Mouse (Mus musculus): ENCODE measurements at regions not wholly inside any gene's neighbourhood (a gene's known extent, or its start where the extent isn't known, plus 50 kb on each side); places are given as distances from the start of the nearest gene placed in this dataset.

- DNase-seq: peak; percentile 77
These were observed 576.3 kb upstream of the Kdm8 start for GRCm38 (mm10) chr7:124868133-124868603.

- no peak for DNase-seq
These were observed 575.9 kb upstream of the Kdm8 start for GRCm38 (mm10) chr7:124868621-124869020.

- DNase-seq: no peak
These were observed 563.7 kb upstream of the Kdm8 start for GRCm38 (mm10) chr7:124880771-124881170.

- DNase-seq: no peak
These were observed 537.2 kb upstream of the Kdm8 start for GRCm38 (mm10) chr7:124907233-124907632.

DNA sequence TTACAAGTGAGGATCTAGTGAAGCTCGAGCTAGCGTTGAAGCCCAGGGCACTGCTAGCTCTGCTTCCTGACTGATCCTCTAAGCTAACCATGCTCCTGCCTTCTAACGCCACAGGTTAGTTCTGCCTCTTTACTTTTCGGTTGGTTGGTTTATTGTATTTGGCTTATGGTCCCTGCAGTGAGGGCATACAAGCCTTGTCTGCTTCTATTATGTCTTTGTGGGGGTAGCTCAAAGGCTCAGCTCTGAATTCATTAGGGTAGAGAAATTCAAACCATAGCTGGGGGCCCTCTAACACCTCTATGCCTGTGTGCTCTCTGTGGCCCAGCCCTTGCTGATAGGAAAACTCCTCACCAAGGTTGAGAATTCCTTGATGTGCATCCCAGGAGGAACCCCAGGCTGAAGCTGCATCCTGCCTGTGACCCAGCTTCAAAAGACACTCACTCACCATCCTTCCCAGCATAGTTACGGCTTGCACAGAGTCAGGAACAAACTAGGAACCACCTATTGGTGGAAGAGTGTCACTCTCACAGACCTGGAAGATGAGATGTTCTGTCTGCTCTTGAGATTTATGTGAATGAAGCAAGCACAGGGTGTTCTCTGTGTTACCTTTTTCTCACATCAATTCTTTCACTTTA is 536.7 kb upstream of the Kdm8 start:
- DNase-seq: no peak

- DNase-seq: peak; percentile 39
These were observed 530.4 kb upstream of the Kdm8 start for GRCm38 (mm10) chr7:124914061-124914460.

GRCm38 (mm10) chr7:124914479-124914878 is 530.0 kb upstream of the Kdm8 start:
- DNase-seq: no peak

DNA sequence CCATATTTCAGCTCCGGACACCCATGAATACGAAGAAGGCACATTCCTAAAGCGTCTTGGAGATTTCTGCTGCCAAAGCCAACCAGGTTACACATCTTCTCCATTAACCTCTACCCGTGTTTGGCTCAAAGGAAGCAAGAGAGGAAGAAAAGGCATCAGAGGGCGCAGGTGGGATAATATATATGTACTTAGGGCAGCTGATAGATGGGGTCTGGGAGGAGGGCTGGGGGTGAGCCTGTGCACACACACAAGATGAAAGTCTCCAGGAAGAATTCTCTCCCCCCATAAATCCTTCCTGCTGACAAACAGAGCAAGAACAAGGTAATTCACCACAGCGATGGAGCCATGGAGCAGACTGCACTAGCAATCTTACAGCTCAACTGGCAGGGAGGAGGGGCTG is 529.5 kb upstream of the Kdm8 start:
- no peak for DNase-seq

DNA sequence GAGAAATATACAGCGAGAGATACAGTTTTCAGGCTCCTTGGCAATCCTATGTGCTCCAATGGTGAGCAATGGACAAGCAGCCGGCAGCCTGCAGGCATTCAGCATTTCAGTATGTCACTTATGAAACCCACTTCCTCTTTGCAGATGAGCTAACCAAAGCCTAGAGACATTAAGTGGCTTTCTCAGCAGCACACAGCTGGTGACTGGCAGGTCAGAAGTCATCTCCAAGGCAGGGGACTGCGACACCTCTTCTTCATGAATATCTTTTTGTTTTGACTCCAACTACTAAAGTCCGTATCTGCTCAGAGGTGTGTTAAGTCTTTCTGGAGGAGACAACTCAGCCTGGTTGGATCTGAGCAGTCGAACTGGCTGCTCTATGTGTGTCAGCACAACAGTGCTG is 528.8 kb upstream of the Kdm8 start:
- DNase-seq: no peak

GRCm38 (mm10) chr7:124917606-124918120 is 526.8 kb upstream of the Kdm8 start:
- peak; percentile 65 for DNase-seq

DNA sequence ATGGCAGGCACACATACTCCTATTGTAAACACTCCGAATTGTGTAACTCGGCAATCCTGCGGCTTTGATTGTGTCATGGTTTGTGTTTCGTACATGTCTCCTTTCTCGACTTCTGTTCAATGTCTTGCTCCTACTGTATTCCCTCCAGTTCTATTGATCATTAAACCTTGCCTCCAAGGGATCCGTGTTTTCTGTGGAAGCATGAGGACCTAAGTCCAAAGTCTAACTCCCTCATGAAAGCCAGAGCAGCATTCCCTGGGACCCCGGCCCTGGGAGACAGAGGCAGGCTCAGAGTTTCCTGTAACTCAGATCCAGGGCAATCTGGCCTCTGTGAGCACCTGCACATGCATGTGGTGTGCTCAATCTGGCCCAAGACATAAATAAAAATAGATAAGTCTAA is 521.7 kb upstream of the Kdm8 start:
- DNase-seq: peak; percentile 24

- DNase-seq: no peak
These were observed 510.9 kb upstream of the Kdm8 start for GRCm38 (mm10) chr7:124933573-124933972.

DNA sequence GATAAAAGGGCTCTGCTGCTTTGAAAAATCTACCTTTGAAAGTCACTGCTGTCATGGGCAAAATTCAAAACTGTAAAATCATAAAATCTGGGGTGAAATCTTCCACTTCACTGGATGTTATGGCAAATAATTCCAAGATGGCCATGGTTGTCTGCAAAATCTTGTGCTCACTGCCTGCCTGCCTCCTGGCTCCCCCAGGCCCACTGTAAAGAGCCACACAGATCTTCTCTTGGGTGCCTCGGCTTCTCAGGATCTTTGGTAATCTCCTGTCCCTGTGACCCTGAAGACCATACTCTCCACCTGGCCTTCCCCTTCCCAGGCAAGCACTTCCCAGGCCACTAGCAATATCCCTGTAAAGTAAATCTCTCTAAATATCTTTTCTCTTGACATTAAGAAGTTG is 505.1 kb upstream of the Kdm8 start:
- DNase-seq: no peak

DNA sequence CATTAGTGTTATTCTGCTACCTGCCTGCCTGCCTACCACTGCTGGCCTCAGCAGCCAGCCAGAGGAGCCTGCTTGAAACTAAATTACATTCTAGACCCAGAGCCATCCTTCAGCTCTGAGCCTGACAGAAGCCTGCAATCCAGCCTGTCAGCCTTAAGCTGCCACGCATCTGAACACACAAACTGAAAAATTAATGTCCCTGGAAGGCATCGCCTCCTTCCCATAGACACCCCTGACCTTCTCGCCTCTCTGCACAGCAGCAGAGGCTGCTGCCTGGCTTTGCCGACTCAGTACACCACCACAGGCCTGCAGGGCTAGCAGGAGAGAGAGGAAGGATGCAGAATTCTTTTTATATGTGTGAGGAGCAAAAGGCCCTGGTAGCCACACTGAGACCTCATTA is 502.9 kb upstream of the Kdm8 start:
- no peak for DNase-seq

- DNase-seq: no peak
These were observed 498.1 kb upstream of the Kdm8 start for GRCm38 (mm10) chr7:124946424-124946823.

DNA sequence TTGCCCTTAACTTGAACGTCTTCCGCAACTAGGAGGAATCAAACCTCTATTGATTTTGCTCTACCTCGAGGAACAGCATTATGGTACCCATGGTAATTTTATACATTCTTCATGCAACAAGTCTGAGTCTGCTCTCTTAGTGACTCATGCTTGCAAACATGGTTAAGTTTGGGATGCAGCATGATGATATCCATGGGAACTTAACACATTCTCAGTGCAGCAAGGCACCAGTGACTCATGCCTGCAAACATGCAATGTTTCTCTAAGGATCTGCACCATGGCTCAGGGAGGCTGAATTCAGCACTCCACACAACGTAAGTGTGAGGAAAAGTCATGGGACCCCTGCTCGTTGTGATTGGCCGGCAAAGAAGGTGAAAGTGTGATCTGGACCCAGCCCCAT is 487.1 kb upstream of the Kdm8 start:
- no peak for DNase-seq

DNA sequence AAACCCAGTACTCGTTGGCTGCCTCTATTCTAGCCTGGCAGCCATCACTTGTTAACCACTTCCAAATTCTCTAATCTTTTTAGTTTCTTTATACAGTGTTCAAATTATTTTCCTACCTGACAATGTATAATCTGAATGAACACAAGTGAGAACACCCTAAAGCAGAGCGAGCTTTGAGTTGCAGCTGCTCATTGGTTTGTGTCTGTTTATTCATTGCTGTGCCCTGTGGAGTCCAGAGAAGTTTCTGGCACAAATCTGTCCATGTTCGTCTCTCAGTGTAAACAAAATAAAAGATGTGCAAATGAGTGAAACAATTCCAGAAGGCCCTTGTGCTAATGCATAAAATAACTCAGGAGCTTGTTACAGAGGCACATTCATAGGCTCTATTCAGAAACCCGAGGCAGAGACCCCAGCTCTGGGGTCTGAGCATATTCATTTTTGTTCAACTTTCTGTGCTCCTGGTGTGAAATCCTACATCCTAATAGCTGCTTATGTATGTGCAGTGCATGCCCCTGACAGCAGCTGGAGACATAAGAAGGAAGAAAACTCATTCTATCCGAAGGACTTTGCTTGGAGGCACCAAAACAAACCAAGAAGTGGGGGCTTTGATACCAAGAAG is 469.5 kb upstream of the Kdm8 start:
- no peak for DNase-seq

DNA sequence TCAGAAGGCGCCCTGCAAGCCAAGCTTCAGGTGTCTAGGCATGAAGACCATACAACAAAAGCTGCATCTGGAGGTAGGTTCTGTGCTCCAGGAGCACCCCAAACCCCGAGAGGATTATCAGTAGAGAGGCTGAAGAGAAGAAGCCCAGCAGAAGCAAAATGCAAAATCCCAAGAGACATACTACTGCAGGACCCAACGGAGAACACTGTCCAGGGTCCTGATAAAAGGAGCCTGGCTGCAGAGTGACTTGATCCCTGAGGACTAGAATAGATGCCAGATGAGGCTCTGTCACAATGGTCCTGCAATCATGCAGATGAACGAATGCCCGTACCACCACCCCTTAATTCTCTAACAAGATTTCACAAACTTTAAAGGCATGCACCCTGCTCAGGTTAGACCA is 455.0 kb upstream of the Kdm8 start:
- DNase-seq: peak; percentile 29

DNA sequence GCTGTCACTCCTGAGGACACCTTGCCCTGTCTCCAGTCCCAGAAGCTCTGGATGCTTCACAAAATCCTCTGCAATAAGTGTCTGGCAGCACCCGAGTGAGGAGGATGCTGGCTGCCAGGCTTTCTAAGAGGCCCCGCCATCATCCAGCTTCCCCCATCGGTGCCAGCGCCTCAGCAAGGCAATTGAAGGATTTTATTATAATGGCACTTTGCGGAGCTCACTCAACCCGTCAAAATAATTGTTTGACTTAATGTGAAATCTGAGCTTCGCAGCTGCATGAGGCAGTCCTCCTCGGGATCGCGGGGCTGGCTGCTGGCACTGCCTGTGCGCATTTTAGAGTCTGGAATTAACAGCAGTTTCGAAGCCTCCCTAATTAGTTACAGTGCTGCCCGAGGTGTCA is 453.8 kb upstream of the Kdm8 start:
- no peak for DNase-seq

DNA sequence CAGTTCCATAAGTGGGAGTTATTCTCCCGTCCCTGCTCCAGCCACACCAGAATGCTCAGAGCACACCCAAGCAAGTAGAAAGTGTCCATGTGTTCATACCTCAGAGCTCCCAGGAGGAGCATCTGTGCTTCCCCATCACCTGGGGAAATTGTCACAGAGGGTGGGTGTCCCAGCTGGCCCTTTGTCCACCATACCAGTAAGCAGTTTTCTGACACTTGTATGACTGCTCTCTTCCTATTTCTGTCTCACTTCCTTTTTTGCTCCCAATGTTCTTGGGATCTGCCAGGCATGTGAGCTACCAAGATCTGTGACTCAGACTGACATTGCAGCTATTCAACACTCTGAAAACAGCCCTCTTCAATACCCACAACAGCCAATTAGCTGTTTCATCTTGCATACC is 447.9 kb upstream of the Kdm8 start:
- DNase-seq: no peak

DNA sequence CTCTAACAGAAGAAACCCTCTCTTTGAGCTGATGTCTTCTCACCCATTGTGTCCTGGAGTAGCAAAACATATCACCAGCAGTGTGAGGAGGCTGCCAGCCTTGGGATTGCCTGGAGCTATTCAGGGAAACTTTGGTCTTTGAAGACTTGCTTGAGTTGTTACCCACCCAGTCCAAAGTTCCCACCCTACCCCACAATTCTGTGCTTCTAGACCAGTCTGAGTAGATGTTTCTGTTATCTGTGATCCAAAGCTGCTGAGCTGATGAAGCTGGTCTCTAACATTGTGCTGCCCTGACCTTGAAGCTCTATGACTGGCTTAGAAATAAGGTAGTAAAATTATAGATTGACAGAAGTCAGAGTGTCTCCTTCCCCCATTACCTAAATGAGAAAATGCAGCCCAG is 443.8 kb upstream of the Kdm8 start:
- DNase-seq: no peak

GRCm38 (mm10) chr7:125005638-125006037 is 438.8 kb upstream of the Kdm8 start:
- no peak for DNase-seq

GRCm38 (mm10) chr7:125019259-125019658 is 425.2 kb upstream of the Kdm8 start:
- DNase-seq: no peak

GRCm38 (mm10) chr7:125024944-125025343 is 419.5 kb upstream of the Kdm8 start:
- DNase-seq: no peak

- DNase-seq: no peak
These were observed 410.7 kb upstream of the Kdm8 start for GRCm38 (mm10) chr7:125033778-125034177.
